Mouse (Mus musculus): ENCODE results near the gene Gm37240.
"Not testable (repeated sequence)": the region's sequence is repeated elsewhere in the genome, so short reads cannot be mapped to it uniquely, and the experiment has no call there.

The Gm37240 gene

DNA sequence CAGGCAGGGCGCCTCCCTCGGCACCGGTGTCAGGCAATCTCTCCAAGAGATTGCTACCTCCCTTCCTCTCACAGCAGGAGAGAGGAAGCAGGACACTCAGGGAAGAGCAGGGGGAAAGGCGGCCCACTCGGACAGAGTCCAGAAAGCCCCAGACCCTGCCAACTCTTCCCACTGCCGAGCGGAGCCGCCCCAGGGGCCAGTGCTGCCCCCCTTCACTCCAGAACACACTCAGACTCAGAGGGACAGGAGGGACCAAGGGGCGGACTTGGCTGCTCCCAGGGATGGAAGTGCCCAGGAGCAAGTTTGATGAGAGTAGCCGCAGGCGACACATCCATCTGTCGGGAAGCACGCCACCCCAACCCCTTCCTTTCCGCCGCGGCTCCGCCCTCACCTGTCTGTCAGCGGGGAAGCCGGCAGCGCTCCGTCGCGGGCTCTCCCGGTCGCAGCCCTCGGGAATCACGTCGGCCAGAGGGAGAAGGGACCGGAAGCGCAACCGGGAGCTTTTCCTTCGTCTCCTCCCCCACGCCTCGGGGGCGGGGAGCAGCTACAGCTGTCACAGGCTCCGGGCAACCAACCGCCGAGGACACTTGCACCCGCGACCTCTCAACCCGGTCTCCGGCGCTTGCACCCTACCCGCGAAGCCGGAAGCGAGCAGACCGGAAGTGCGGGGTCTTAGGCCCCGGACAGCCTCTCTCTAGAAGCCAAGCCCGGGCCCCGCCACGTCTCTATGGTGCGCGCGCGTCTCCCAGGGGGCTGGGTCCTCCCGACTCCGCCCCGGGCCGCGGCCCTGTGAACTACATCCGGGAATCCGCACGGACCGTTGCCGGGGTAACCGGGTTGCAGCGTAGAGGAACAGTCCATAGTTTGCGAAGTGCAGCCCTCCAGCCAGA is 1305.0 kb downstream of the Gm37240 start, which contains the start of gene Arfip1:
Arfip1 (minus strand) TSS at position 603 of the 890 bp plus-strand sequence.
- intact Hi-C loops (cut with DNase I), result no loop called here

- intact Hi-C loops (cut with DNase I), result no loop called here
Observed at GRCm38 (mm10) chr3:84581696-84582022, 1305.7 kb downstream of the Gm37240 start.

DNA sequence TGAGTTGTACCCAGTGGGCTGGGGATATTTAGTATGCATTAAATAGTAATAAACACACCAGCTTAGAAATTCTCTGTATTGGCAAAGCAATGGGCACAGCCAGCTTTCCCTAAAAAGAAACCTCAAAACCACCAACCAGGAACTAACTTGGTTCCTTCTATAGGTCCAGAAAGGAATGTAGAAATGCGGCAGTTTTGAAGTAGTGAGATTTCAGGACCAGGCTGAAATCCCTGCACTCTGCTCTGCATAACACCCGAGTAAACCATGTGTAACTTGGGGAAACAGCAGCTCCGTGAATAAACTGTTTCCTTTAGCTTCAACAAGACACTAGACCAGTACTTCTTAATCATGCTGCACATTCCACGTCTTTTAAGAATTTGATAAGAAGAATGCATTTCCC is 1306.6 kb downstream of the Gm37240 start:
- intact Hi-C loops (cut with DNase I), result no loop called here

DNA sequence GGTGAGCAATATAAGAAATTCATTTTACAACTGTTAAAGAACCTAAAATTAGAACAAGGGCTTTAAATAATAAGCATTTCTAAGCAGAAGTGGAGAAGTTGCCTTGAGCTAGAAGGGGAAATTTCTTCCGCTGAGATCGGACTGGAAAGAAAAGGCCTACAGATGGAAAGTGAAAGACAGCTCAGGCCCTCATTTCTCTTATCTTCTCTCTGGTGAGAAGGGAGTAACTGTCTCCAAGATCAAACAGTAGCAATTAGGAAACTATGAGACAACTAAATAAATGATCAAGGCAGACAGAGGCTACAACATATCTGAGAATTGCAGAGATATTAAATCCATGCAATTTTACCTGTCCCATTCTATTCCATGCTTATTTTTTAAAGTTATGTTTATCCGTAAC is 1316.8 kb downstream of the Gm37240 start:
- intact Hi-C loops (cut with DNase I), result no loop called here

DNA sequence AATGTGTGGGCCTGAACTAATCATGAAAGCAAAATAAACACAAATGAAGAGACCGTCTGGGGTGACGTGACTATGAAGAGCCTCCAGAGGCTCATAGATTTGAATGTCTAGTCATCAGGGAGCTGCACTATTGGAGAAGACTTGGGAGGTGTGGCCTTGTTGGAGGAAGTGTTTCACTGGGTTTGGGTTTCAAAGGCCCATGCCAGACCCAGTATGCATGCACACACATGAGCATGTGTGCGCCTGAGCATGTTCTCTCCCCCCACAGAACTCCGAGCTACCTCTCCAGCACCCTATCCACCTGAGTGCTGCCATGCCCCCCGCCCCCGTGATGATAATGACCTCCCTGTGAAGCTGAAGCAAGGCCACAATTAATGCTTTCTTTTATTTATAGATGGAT is 1317.7 kb downstream of the Gm37240 start:
- intact Hi-C loops (cut with DNase I), result no loop called here

DNA sequence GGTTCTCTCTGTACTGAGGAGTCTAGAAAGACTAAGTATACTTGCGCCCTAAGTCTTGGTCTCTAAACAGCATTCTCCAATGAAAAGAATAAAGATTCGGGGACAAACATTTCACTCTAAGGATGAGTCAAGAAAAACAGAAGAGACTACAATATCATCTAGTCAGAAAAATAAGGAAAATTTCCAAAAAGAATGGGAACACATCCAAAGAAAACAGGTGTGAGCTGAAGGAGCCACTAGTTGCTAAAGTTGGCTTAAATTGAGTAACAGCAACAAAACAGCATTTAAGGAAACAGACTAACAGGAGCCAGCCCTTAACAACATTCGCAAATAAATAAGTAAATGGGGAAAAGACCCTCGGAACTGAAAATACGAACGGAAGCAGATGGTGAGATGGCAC is 1318.8 kb downstream of the Gm37240 start:
- intact Hi-C loops (cut with DNase I), result no loop called here

GRCm38 (mm10) chr3:84563415-84563814 is 1323.9 kb downstream of the Gm37240 start:
- intact Hi-C loops (cut with DNase I), result no loop called here

- intact Hi-C loops (cut with DNase I), result not testable (repeated sequence)
Observed at GRCm38 (mm10) chr3:84562911-84563310, 1324.4 kb downstream of the Gm37240 start.

DNA sequence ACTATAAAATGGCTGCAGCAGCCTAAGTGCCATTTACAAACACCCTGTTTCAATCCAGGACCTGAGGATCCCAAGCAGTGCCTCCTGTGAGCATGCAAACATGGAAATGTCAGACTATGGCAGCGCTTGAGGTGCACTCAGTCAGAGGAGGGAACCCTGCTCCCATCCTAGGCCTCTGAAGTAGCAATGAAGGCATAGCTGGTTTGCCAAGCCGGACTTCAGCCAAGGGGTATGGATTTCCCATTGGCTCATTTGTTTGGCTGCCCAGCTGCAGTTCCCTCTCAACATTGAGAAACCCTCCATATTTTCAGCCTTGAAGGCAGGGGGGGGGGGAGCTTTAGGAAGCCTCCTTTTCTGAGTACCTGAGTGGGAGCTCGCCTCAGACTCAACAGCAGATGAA is 1329.0 kb downstream of the Gm37240 start:
- intact Hi-C loops (cut with DNase I), result no loop called here

DNA sequence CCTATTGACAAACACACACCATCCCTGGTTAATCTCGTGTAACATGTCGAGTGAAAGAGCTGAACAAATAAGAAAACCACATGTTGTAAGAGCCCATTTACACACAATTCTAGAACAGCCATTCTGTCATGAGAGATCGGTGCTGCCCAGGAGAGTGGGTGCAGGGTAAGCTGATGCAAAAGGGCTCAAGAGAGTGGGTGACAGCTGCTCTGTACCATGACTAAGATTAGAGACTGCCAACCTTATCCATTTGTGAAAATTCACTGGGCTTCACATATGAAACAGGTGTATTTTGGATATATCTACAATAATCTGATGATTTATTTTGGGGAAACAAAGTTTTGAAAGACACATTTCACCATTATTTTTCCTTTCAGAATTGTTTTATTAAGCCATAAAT is 1331.5 kb downstream of the Gm37240 start:
- intact Hi-C loops (cut with DNase I), result no loop called here

- intact Hi-C loops (cut with DNase I), result loop anchor here (10.0 kb wide), 1 partner anchor 372 kb away; the partner anchor contains the start of gene Gm6525
Observed at GRCm38 (mm10) chr3:84547177-84547576, 1340.1 kb downstream of the Gm37240 start.

DNA sequence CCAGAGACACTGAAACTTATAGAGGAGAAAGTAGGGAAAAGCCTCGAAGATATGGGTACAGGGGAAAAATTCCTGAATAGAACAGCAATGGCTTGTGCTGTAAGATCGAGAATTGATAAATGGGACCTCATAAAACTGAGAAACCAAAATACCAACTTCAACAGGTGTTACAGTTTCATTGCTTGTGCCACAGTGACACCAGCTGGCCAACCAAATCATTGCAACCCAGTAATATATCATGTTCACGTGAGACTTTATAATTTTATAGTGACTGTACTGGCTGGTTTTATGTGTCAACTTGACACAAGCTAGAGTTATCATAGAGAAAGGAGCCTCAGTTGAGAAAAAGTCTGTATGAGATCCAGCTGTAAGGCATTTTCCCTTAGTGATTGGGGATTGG is 1344.9 kb downstream of the Gm37240 start:
- intact Hi-C loops (cut with DNase I), result loop anchor here (5.0 to 10.0 kb wide), 3 partner anchors 90 to 368 kb away; partner anchors contain the start of gene Gm6525

DNA sequence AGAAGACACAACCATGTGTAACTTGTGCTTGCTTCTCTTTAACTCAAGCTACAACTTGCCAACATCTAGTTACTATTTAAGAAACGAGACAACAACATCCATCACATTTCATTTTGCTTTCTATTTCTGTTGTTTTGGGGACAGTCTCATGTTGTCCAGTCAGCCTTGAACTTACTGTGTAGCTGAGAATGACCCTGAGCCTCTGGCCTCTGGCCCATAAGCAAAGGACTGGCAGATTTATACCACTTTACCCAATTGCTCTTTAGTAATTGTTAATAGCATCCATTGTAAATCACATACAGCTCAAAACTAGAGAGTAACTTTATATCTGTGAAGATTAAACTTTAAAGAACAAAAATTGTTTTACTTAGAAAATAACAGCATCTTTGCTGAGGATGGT is 1345.4 kb downstream of the Gm37240 start:
- intact Hi-C loops (cut with DNase I), result loop anchor here (2.0 to 10.0 kb wide), 4 partner anchors 90 to 367 kb away; partner anchors contain the start of gene Gm6525

DNA sequence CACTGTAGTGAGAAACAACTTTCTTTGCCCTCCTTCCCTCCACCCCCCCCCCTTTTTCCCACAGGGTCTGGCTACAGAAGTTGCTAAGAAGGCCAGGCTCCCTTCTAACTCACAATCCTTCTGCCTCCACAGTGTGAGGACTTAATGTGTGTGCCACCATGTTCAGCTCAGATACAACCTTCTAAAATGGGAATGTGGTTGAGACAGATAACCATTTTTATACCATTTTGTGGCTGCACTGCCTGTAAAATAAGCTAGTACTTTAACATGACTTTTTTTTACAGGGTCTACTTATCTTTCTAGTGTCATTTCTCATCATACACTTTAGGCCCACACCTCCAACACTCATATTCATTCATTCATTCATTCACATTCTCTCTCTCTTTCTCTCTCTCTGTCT is 1346.7 kb downstream of the Gm37240 start:
- intact Hi-C loops (cut with DNase I), result loop anchor here (2.0 to 10.0 kb wide), 4 partner anchors 88 to 366 kb away; partner anchors contain the start of gene Gm6525

- intact Hi-C loops (cut with DNase I), result no loop called here
Observed at GRCm38 (mm10) chr3:84536987-84537386, 1350.3 kb downstream of the Gm37240 start.

GRCm38 (mm10) chr3:84533227-84533626 is 1354.1 kb downstream of the Gm37240 start:
- intact Hi-C loops (cut with DNase I), result no loop called here

DNA sequence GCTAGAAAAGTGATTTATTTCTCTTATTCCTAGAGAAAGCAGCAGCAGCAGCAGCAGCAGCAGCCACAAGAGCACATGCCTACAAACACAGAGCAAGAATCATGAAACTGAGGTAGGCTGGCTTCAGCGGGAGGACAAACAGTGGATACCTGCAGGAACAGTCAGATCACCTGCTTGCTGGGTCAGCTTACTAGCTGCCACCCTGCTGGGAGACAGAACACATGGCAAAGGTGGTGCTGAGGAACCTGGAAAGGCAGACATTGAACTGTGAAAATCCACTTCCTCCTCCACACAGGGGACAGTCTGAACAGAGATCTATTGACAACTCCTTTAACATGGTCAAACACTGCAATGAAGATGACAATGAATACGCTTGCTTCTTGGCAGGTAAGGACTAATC is 1358.3 kb downstream of the Gm37240 start:
- intact Hi-C loops (cut with DNase I), result no loop called here

- intact Hi-C loops (cut with DNase I), result no loop called here
Observed at GRCm38 (mm10) chr3:84524952-84525351, 1362.4 kb downstream of the Gm37240 start.

- intact Hi-C loops (cut with DNase I), result no loop called here
Observed at GRCm38 (mm10) chr3:84516163-84516562, 1371.2 kb downstream of the Gm37240 start.

DNA sequence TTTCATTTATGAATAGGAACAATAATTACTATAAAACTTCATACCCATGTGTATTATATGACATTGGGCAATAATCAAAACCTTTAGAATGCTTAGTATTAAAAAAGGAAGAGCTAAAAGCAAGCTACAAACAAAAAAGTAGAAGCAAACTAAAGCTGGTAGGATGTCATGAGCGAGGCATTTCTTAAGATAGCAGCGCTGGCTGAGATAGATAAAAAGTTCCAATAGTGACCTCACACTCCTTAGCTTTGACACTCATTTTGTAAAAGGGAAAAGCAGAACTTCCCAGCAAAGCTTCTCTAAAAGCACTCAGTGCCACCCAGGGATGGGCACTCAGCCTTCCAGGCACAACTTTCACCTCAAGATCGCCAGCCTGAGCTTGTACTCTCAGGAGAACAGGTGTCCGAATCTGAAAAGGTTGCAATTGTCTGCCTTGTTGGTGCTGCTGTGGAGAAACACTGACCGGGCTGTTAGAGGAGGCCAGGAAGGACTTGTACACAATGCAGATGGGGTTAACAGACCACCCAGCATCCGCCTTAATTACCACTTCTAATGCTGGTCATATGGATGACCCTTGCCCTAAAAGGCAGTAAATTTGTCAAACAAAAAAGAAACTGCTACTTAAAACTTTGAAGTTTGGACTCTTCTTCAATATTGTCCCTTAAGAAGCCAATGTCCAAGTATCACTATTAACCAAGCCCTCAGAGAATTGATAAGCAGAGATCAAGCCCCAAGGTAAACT is 1374.4 kb downstream of the Gm37240 start:
- intact Hi-C loops (cut with DNase I), result no loop called here

GRCm38 (mm10) chr3:84505193-84505592 is 1382.1 kb downstream of the Gm37240 start:
- intact Hi-C loops (cut with DNase I), result no loop called here

GRCm38 (mm10) chr3:84504291-84504690 is 1383.0 kb downstream of the Gm37240 start:
- intact Hi-C loops (cut with DNase I), result no loop called here
